Mouse (Mus musculus): ENCODE data around the gene Svep1. TPM values are rescaled to one million over a fixed set of nuclear protein-coding genes. Genes with fewer than 3 reads are reported as not detected.

Gene Svep1
- polyA plus RNA-seq, 2 experiments: 0.29 to 0.34 TPM

DNA sequence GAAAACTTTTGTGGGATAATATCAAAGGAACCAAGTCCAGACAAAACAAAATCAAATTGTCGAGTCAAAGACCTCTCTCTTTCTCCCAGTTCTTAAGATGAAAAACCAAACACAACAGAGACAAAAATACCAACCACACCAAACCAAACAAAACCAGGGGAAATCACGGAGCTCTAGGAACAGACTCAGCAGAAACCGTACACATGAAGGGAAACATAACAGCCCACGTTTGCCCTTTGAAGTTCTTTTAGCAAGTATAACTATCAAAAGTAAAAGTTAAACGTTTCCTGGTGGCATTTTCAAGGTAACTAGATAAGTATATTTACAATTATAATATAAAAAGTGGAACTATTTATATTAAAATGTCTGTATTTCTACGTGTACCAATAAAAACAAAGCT lies 29.2 kb upstream of the Svep1 start:
- no peaks in the 10 kb centered on the region for H3K9me3 ChIP-seq (ENCODE audit: control insufficient read depth, low read length)
- 37% methylated on average over 6 of the region's 6 CpGs for WGBS (ENCODE audit: insufficient replicate concordance)
- DNase-seq (ENCODE audit: low read depth in 3 of 3, low spot score in 3 of 3) (no peak), ATAC-seq (ENCODE audit: insufficient read depth) (no peak)
- H3K4me3 ChIP-seq (ENCODE audit: insufficient read depth in 1 of 2, low read depth in 2 of 2, low read length in 2 of 2): no peak overlapping the region
- no peak overlapping the region for H3K27ac ChIP-seq
- H3K9ac ChIP-seq (replicated peaks): no peak overlapping the region
- no peak overlapping the region for H3K4me2 ChIP-seq (ENCODE audit: low read depth)
- no peaks in the 10 kb centered on the region for H3K36me3 ChIP-seq (replicated peaks; ENCODE audit: control insufficient read depth, insufficient read depth, low read depth)
- no peaks in the 10 kb centered on the region for H3K4me1 ChIP-seq (replicated peaks; ENCODE audit: control insufficient read depth in 2 of 2, insufficient read depth in 2 of 2, low read length in 1 of 2)
- no peak for TF ChIP-seq EP300 (IDR thresholded peaks at IDR 0.05; ENCODE audit: low read depth)
- TF ChIP-seq CTCF (IDR thresholded peaks at IDR 0.05; ENCODE audit: low read depth): no peak
- no peaks in the 10 kb centered on the region for H3K27me3 ChIP-seq (ENCODE audit: control insufficient read depth, insufficient read depth, low read length)

GRCm38 (mm10) chr4:58223499-58223898 lies 16.8 kb upstream of the Svep1 start:
- Histone ChIP-seq H3K27me3 (ENCODE audit: control insufficient read depth, insufficient read depth, low read length) (no peaks in the 10 kb centered on the region), H3K4me3 (ENCODE audit: insufficient read depth in 1 of 2, low read depth in 2 of 2, low read length in 2 of 2) (no peak overlapping the region), H3K36me3 (replicated peaks; ENCODE audit: control insufficient read depth, insufficient read depth, low read depth) (no peaks in the 10 kb centered on the region), H3K4me1 (replicated peaks; ENCODE audit: control insufficient read depth in 2 of 2, insufficient read depth in 2 of 2, low read length in 1 of 2) (no peaks in the 10 kb centered on the region), H3K4me2 (ENCODE audit: low read depth) (no peak overlapping the region), H3K27ac (no peak overlapping the region), H3K9me3 (ENCODE audit: control insufficient read depth, low read length) (no peaks in the 10 kb centered on the region), H3K9ac (replicated peaks) (no peak overlapping the region)
- no peak for DNase-seq (ENCODE audit: low read depth in 3 of 3, low spot score in 3 of 3)
- TF ChIP-seq EP300 (IDR thresholded peaks at IDR 0.05; ENCODE audit: low read depth) (no peak), CTCF (IDR thresholded peaks at IDR 0.05; ENCODE audit: low read depth) (no peak)
- 56% methylated on average over 2 of the region's 2 CpGs for WGBS (ENCODE audit: insufficient replicate concordance)
- ATAC-seq (ENCODE audit: insufficient read depth): no peak

DNA sequence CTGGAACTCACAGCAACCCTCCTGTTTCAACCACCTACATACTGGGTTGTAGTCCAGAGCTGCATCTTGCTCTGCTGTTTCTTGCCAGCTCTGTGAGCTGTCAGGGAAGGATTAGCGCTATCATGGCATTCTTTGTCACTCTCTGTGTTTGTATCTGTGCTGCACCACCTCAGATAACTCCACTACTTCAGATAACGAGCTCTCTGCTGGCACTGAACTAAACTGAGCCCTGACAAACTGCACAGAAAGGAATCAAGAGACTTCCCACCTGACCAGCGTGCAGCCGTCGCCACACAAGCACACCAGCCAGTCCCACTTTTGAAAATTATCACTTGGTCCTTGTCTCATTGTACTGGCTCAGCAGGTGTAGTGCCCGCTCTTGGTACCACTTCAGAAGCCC lies 4.7 kb upstream of the Svep1 start:
- no peak overlapping the region for H3K4me2 ChIP-seq (ENCODE audit: low read depth)
- DNase-seq (ENCODE audit: low read depth in 3 of 3, low spot score in 3 of 3) (no peak), ATAC-seq (ENCODE audit: insufficient read depth) (no peak)
- no peak overlapping the region for H3K4me3 ChIP-seq (ENCODE audit: insufficient read depth in 1 of 2, low read depth in 2 of 2, low read length in 2 of 2)
- H3K4me1 ChIP-seq (replicated peaks; ENCODE audit: control insufficient read depth in 2 of 2, insufficient read depth in 2 of 2, low read length in 1 of 2): no peaks in the 10 kb centered on the region
- no peak overlapping the region for H3K9ac ChIP-seq (replicated peaks)
- no peaks in the 10 kb centered on the region for H3K9me3 ChIP-seq (ENCODE audit: control insufficient read depth, low read length)
- H3K27me3 ChIP-seq (ENCODE audit: control insufficient read depth, insufficient read depth, low read length): peaks cover 6% of the 10 kb centered on the region
- H3K36me3 ChIP-seq (replicated peaks; ENCODE audit: control insufficient read depth, insufficient read depth, low read depth): no peaks in the 10 kb centered on the region
- H3K27ac ChIP-seq: no peak overlapping the region
- 35% methylated on average over 6 of the region's 6 CpGs for WGBS (ENCODE audit: insufficient replicate concordance)
- no peak for TF ChIP-seq EP300 (IDR thresholded peaks at IDR 0.05; ENCODE audit: low read depth)

- no peak overlapping the region for H3K27ac ChIP-seq
- no peak for DNase-seq (ENCODE audit: low read depth in 3 of 3, low spot score in 3 of 3)
Observed at GRCm38 (mm10) chr4:58210557-58211090, 4.0 kb upstream of the Svep1 start.

GRCm38 (mm10) chr4:58205750-58206114 lies 927 bp downstream of the Svep1 start:
- DNase-seq (ENCODE audit: low read depth in 3 of 3, low spot score in 3 of 3) (no peak), ATAC-seq (ENCODE audit: insufficient read depth) (no peak)
- WGBS (ENCODE audit: insufficient replicate concordance): under 1% methylated on average over 31 of the region's 31 CpGs
- H3K4me3 ChIP-seq (ENCODE audit: insufficient read depth in 1 of 2, low read depth in 2 of 2, low read length in 2 of 2): peak overlapping the region; percentile 31 to 40
- no peak for TF ChIP-seq EP300 (IDR thresholded peaks at IDR 0.05; ENCODE audit: low read depth)
- no peak for TF ChIP-seq CTCF (IDR thresholded peaks at IDR 0.05; ENCODE audit: low read depth)
- H3K4me1 ChIP-seq (replicated peaks; ENCODE audit: control insufficient read depth in 2 of 2, insufficient read depth in 2 of 2, low read length in 1 of 2): no peaks in the 10 kb centered on the region
- no peak overlapping the region for H3K27ac ChIP-seq
- no peaks in the 10 kb centered on the region for H3K36me3 ChIP-seq (replicated peaks; ENCODE audit: control insufficient read depth, insufficient read depth, low read depth)
- H3K9me3 ChIP-seq (ENCODE audit: control insufficient read depth, low read length): no peaks in the 10 kb centered on the region
- H3K4me2 ChIP-seq (ENCODE audit: low read depth): peak overlapping the region; percentile 33
- H3K9ac ChIP-seq (replicated peaks): no peak overlapping the region
- peaks cover 17% of the 10 kb centered on the region for H3K27me3 ChIP-seq (ENCODE audit: control insufficient read depth, insufficient read depth, low read length)

More at GRCm38 (mm10) chr4:58210557-58211090, 4.0 kb upstream of the Svep1 start:
- no peak overlapping the region for H3K9ac ChIP-seq (replicated peaks)
- peaks cover 13% of the 10 kb centered on the region for H3K27me3 ChIP-seq (ENCODE audit: control insufficient read depth, insufficient read depth, low read length)
- H3K9me3 ChIP-seq (ENCODE audit: control insufficient read depth, low read length): no peaks in the 10 kb centered on the region
- no peaks in the 10 kb centered on the region for H3K4me1 ChIP-seq (replicated peaks; ENCODE audit: control insufficient read depth in 2 of 2, insufficient read depth in 2 of 2, low read length in 1 of 2)
- no peak for ATAC-seq (ENCODE audit: insufficient read depth)
- TF ChIP-seq CTCF (IDR thresholded peaks at IDR 0.05; ENCODE audit: low read depth) (no peak), EP300 (IDR thresholded peaks at IDR 0.05; ENCODE audit: low read depth) (no peak)
- H3K4me3 ChIP-seq (ENCODE audit: insufficient read depth in 1 of 2, low read depth in 2 of 2, low read length in 2 of 2): no peak overlapping the region
- 47% methylated on average over 5 of the region's 5 CpGs for WGBS (ENCODE audit: insufficient replicate concordance)
- no peaks in the 10 kb centered on the region for H3K36me3 ChIP-seq (replicated peaks; ENCODE audit: control insufficient read depth, insufficient read depth, low read depth)
- H3K4me2 ChIP-seq (ENCODE audit: low read depth): no peak overlapping the region

Data from liver, embryonic 14.5 days (tissue).